In genomic region chr14:57797551-57797950, GRCm38 (mm10) we compare ENCODE assay signal across 9 mouse cellular contexts. TPM values are rescaled to one million over a fixed set of nuclear protein-coding genes. Genes with fewer than 3 reads are reported as not detected.
DNase-seq lines count a peak whose midpoint lies in the region; ATAC-seq lines count a peak whose summit lies in the region.
"Had no signal": no experiment of that assay in that cellular context is flagged by ENCODE, and none has a peak within 500 bp of the region (broad histone marks: within the 10 kb centered on the region; RNA-seq: fewer than 3 reads in every experiment).

No protein-coding gene starts in this region.

- no peaks in the 10 kb centered on the region for H3K27me3 ChIP-seq in forebrain, embryonic 14.5 days (replicated peaks; ENCODE audit: control insufficient read depth, insufficient read depth, low read length)
- no peaks in the 10 kb centered on the region for H3K27me3 ChIP-seq in limb, embryonic 12.5 days
- no peaks in the 10 kb centered on the region for H3K27me3 ChIP-seq in midbrain, embryonic 13.5 days

- peak; percentile 70 for ATAC-seq in forebrain, embryonic 14.5 days
- peak; percentile 56 for ATAC-seq in limb, embryonic 12.5 days (ENCODE audit: insufficient number of reproducible peaks, insufficient read depth, low FRiP score, low TSS enrichment, low read depth)
- peak; percentile 71 for ATAC-seq in midbrain, embryonic 13.5 days

- peak overlapping the region; percentile 60 for H3K9ac ChIP-seq in forebrain, embryonic 14.5 days (ENCODE audit: low read length)
- H3K9ac ChIP-seq in limb, embryonic 12.5 days (replicated peaks): no peak overlapping the region; the same call in 1 of the 2 replicates
- H3K9ac ChIP-seq in midbrain, embryonic 13.5 days (replicated peaks): peak overlapping the region; percentile 37

- H3K4me2 ChIP-seq in forebrain, embryonic 14.5 days (ENCODE audit: low read length): peak overlapping the region; percentile 65
- peak overlapping the region; percentile 62 for H3K4me2 ChIP-seq in limb, embryonic 12.5 days
- peak overlapping the region; percentile 51 for H3K4me2 ChIP-seq in midbrain, embryonic 13.5 days (replicated peaks)

- peaks cover 11% of the 10 kb centered on the region for H3K4me1 ChIP-seq in forebrain, embryonic 14.5 days (ENCODE audit: control insufficient read depth, insufficient read depth, low read length)
- H3K4me1 ChIP-seq in limb, embryonic 12.5 days (replicated peaks): peaks cover 19% of the 10 kb centered on the region
- peaks cover 23% of the 10 kb centered on the region for H3K4me1 ChIP-seq in midbrain, embryonic 13.5 days (replicated peaks)

- H3K4me3 ChIP-seq in forebrain, embryonic 14.5 days (ENCODE audit: low read depth, low read length): peak overlapping the region; percentile 82
- peak overlapping the region; percentile 80 for H3K4me3 ChIP-seq in limb, embryonic 12.5 days (replicated peaks)
- H3K4me3 ChIP-seq in midbrain, embryonic 13.5 days (replicated peaks): peak overlapping the region; percentile 72

- 11% methylated on average over 7 of the region's 7 CpGs for WGBS in forebrain, embryonic 14.5 days
- WGBS in limb, embryonic 12.5 days: 13% methylated on average over 7 of the region's 7 CpGs
- WGBS in midbrain, embryonic 13.5 days: 11% methylated on average over 7 of the region's 7 CpGs

- peaks cover 17% of the 10 kb centered on the region for H3K36me3 ChIP-seq in forebrain, embryonic 14.5 days (ENCODE audit: control insufficient read depth, insufficient read depth, low read length)
- peaks cover 18% of the 10 kb centered on the region for H3K36me3 ChIP-seq in limb, embryonic 12.5 days
- H3K36me3 ChIP-seq in midbrain, embryonic 13.5 days: peaks cover 10% of the 10 kb centered on the region

- peak; percentile 8 for DNase-seq in kidney, adult 11 months
- no peak for DNase-seq in kidney, adult 9 months
- DNase-seq in MN1 (ENCODE audit: low spot score): peak; percentile 24
- peak; percentile 2 for DNase-seq in forebrain, embryonic 14.5 days (ENCODE audit: low spot score)
- no peak for DNase-seq in urinary bladder, postnatal 4 days (ENCODE audit: low spot score in 2 of 2)
- DNase-seq in right cerebral cortex, adult 18-20 months: no peak

- H3K27ac ChIP-seq in forebrain, embryonic 14.5 days (ENCODE audit: low read depth, low read length): peak overlapping the region; percentile 65
- 0 out of 2 replicates have a peak overlapping the region, but pooled peaks have one; percentile 45 for H3K27ac ChIP-seq in limb, embryonic 12.5 days
- peak overlapping the region; percentile 70 for H3K27ac ChIP-seq in midbrain, embryonic 13.5 days

- H3K9me3 ChIP-seq in forebrain, embryonic 14.5 days (replicated peaks; ENCODE audit: control insufficient read depth, low read length): no peaks in the 10 kb centered on the region
- no peaks in the 10 kb centered on the region for H3K9me3 ChIP-seq in limb, embryonic 12.5 days
- H3K9me3 ChIP-seq in midbrain, embryonic 13.5 days: no peaks in the 10 kb centered on the region

RNA-seq across cellular contexts. Expression of gene Sap18, which starts 0.4 kb away (rescaled TPM):
- 21.1 and 31.7 TPM in 2 replicates for polyA plus RNA-seq in forebrain, embryonic 14.5 days (2014; fragmentation: Nextera tagmentation; extraction: Ambion mirVana)
- polyA plus RNA-seq in limb, embryonic 12.5 days (2016; fragmentation: Nextera tagmentation; extraction: Ambion mirVana): 26.0 and 27.8 TPM in 2 replicates
- polyA plus RNA-seq in midbrain, embryonic 13.5 days (2015; fragmentation: Nextera tagmentation; extraction: Ambion mirVana): 25.8 and 26.9 TPM in 2 replicates

RNA-seq across cellular contexts. Expression of gene Ska3, which starts 28.4 kb away (rescaled TPM):
- polyA plus RNA-seq in forebrain, embryonic 14.5 days (2014; fragmentation: Nextera tagmentation; extraction: Ambion mirVana): 11.5 and 11.9 TPM in 2 replicates
- polyA plus RNA-seq in limb, embryonic 12.5 days (2016; fragmentation: Nextera tagmentation; extraction: Ambion mirVana): 56.7 and 57.3 TPM in 2 replicates
- 17.3 and 17.5 TPM in 2 replicates for polyA plus RNA-seq in midbrain, embryonic 13.5 days (2015; fragmentation: Nextera tagmentation; extraction: Ambion mirVana)

RNA-seq across cellular contexts. Expression of gene Mrpl57, which starts 28.5 kb away (rescaled TPM):
- 139 and 165 TPM in 2 replicates for polyA plus RNA-seq in forebrain, embryonic 14.5 days (2014; fragmentation: Nextera tagmentation; extraction: Ambion mirVana)
- polyA plus RNA-seq in limb, embryonic 12.5 days (2016; fragmentation: Nextera tagmentation; extraction: Ambion mirVana): 135 and 136 TPM in 2 replicates
- polyA plus RNA-seq in midbrain, embryonic 13.5 days (2015; fragmentation: Nextera tagmentation; extraction: Ambion mirVana): 139 and 152 TPM in 2 replicates

RNA-seq across cellular contexts. Expression of gene Lats2, which starts 39.4 kb away (rescaled TPM):
- polyA plus RNA-seq in forebrain, embryonic 14.5 days (2014; fragmentation: Nextera tagmentation; extraction: Ambion mirVana): 5.0 and 6.2 TPM in 2 replicates
- 29.6 and 30.6 TPM in 2 replicates for polyA plus RNA-seq in limb, embryonic 12.5 days (2016; fragmentation: Nextera tagmentation; extraction: Ambion mirVana)
- polyA plus RNA-seq in midbrain, embryonic 13.5 days (2015; fragmentation: Nextera tagmentation; extraction: Ambion mirVana): 7.8 and 9.6 TPM in 2 replicates

RNA-seq across cellular contexts. Expression of gene Gm49361, which starts 51.6 kb away (rescaled TPM):
- not detected in 2 replicates for polyA plus RNA-seq in forebrain, embryonic 14.5 days (2014; fragmentation: Nextera tagmentation; extraction: Ambion mirVana)
- not detected in 2 replicates for polyA plus RNA-seq in limb, embryonic 12.5 days (2016; fragmentation: Nextera tagmentation; extraction: Ambion mirVana)
- polyA plus RNA-seq in midbrain, embryonic 13.5 days (2015; fragmentation: Nextera tagmentation; extraction: Ambion mirVana): not detected in 2 replicates
- polyA plus RNA-seq: brain, embryonic 14.5 days had no signal

Comparison
In these comparisons a context has a peak if more than half of its experiments do, and no peak if none do; other contexts are left out.
1. DNase-seq: peak in kidney, adult 11 months (single experiment), MN1 (single experiment) and forebrain, embryonic 14.5 days (single experiment); none in kidney, adult 9 months (single experiment), urinary bladder, postnatal 4 days (0 of 2) and right cerebral cortex, adult 18-20 months (single experiment).
2. Peak in every context shown above with its lines, with median percentiles within 50 percentile points of each other: ATAC-seq, H3K27ac ChIP-seq, H3K4me2 ChIP-seq and H3K4me3 ChIP-seq.